Mouse (Mus musculus) heart, postnatal 4 days (tissue): ENCODE data around the gene Vmn2r76. TPM values are rescaled to one million over a fixed set of nuclear protein-coding genes. Genes with fewer than 3 reads are reported as not detected.
"Not testable (repeated sequence)": the region's sequence is repeated elsewhere in the genome, so short reads cannot be mapped to it uniquely, and the experiment has no call there.

Experiments
- DNase-seq: peaks from one replicate; pipeline ENCODE4 v3.0.0; 2021
- total RNA-seq, 2 experiments: library from RNA; stranded (reverse); gene quantifications; 2 replicates each; pipeline ENCODE4 v1.2.3; 2021

Vmn2r76 gene
- total RNA-seq: not detected

DNA sequence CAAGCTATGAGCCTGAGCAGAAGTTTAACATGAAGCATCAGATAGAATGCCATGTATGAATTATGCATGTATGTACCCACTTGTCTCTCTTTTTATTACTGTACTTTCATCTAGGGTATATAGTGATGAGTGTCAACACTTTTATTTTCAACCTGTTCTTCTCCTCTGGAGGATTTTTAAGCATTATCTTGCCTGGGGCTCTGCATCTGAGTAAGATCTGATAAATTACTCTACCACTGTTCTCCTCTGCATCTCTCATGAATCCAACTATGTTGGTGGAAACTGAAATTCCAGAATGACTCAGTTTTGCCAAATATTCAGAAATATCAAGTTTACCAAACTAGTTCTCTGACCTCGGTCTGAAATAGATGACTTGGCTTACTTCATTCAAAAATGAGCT, at the start of gene Vmn2r76:
Gene Vmn2r76, minus strand, starts transcription at position 101 of the 400 bp plus-strand sequence.
- DNase-seq: no peak

DNA sequence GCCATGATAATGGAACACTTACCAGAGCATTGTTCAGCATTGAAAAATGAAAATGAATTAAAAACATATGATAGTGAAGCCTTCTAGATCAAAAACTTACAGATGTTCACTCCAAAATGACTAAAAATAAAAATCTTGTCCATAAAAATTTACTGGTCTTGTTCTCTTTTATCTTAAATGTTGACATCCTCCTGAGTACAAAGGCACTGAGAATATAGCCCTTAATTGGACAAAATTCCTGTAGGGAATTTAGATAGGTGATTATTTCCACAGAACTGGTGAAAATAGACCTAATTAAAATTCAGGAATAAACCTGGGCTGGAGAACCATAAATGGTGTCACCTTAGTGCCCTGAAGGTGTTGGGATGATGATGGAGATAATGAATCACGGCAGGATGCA, 31.0 kb upstream of the Vmn2r76 start, which contains the start of gene Olfr310:
Gene Olfr310, minus strand, starts transcription at position 101 of the 400 bp plus-strand sequence.
- no peak for DNase-seq

DNA sequence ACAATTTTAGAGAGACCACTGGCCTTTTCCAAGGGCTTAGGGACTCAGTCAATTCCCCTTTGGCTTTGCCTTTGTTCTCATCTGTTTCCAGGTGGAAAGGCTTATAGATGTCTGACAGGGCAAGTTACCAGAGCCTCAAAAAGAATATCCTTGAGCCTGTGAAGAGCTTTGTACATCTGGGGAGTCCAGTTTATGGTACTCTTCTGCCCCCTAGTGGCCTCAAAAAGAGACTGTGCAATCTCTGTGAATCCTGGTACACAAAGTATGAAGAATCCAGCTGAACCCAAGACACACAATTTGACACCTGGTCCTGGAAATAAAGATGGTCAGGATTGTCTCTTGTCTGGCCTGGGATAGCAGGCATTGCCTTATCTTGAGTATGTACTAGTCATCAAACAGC, 34.8 kb downstream of the Vmn2r76 start:
- DNase-seq: no peak

- not testable (repeated sequence) for DNase-seq
Observed at GRCm38 (mm10) chr7:86171678-86172077, 74.4 kb downstream of the Vmn2r76 start, which contains the start of gene Vmn2r75. TSS of gene Vmn2r75 (minus strand) at chr7:86171778.

Other genes with a start within 250 kb of the Vmn2r76 start
- gene Vmn2r75, start 74.5 kb downstream of the Vmn2r76 start, total RNA-seq: not detected
- gene Olfr310, start 30.9 kb upstream of the Vmn2r76 start, total RNA-seq: not detected
- not detected for gene Olfr309, start 67.4 kb upstream of the Vmn2r76 start, total RNA-seq
- not detected for gene Olfr308, start 79.3 kb upstream of the Vmn2r76 start, total RNA-seq
- gene Olfr307, start 91.3 kb upstream of the Vmn2r76 start, total RNA-seq: not detected
- not detected for gene Olfr305, start 120.6 kb upstream of the Vmn2r76 start, total RNA-seq
- not detected for gene Olfr304, start 140.3 kb upstream of the Vmn2r76 start, total RNA-seq
- not detected for gene Olfr303, start 151.5 kb upstream of the Vmn2r76 start, total RNA-seq
- not detected for gene Olfr301, start 157.5 kb upstream of the Vmn2r76 start, total RNA-seq
- gene Olfr299, start 213.6 kb upstream of the Vmn2r76 start, total RNA-seq: not detected
- not detected for gene Olfr298, start 246.2 kb upstream of the Vmn2r76 start, total RNA-seq